Mouse (Mus musculus) embryonic facial prominence, embryonic 13.5 days (tissue): ENCODE data around the gene Fbxo34. TPM values are rescaled to one million over a fixed set of nuclear protein-coding genes. Genes with fewer than 3 reads are reported as not detected.
"Not testable (repeated sequence)": the region's sequence is repeated elsewhere in the genome, so short reads cannot be mapped to it uniquely, and the experiment has no call there.

Experiments used
- ATAC-seq: fragments of 200-750 bp; cut with Nextera tagmentation; 2 replicates; pipeline ENCODE4 v1.8.0; 2017; ENCODE audit warnings: low read depth; ENCODE audit not compliant: insufficient number of reproducible peaks, insufficient read depth, low FRiP score, low TSS enrichment
- H3K27ac ChIP-seq: fragments of 300-500 bp; sonication (generic); 2 replicates; pipeline ENCODE4 v1.5.1; 2015; ENCODE audit warnings: moderate library complexity, mild to moderate bottlenecking, inconsistent platforms
- H3K27me3 ChIP-seq: fragments of 300-500 bp; sonication (generic); 2 replicates; pipeline ENCODE4 v1.6.1; 2015; ENCODE audit warnings: mild to moderate bottlenecking, inconsistent platforms
- H3K36me3 ChIP-seq: fragments of 300-500 bp; sonication (generic); 2 replicates; pipeline ENCODE4 v1.6.1; 2015; ENCODE audit warnings: mild to moderate bottlenecking, inconsistent platforms
- H3K4me1 ChIP-seq: fragments of 300-500 bp; sonication (generic); 2 replicates; pipeline ENCODE4 v1.6.1; 2015; ENCODE audit warnings: inconsistent platforms
- H3K4me2 ChIP-seq: fragments of 300-500 bp; sonication (generic); 2 replicates; pipeline ENCODE4 v1.6.1; 2015; ENCODE audit warnings: moderate library complexity, mild to moderate bottlenecking, inconsistent platforms
- H3K4me3 ChIP-seq: fragments of 300-500 bp; sonication (generic); 2 replicates; pipeline ENCODE4 v1.5.1; 2015; ENCODE audit warnings: mild to moderate bottlenecking, inconsistent platforms
- H3K9ac ChIP-seq: fragments of 300-500 bp; sonication (generic); 2 replicates; pipeline ENCODE4 v1.6.1; 2015; ENCODE audit warnings: mild to moderate bottlenecking, inconsistent platforms
- H3K9me3 ChIP-seq: fragments of 300-500 bp; sonication (generic); 2 replicates; pipeline ENCODE4 v1.6.1; 2016; ENCODE audit warnings: inconsistent platforms
- WGBS: fragments of 180-500 bp; shearing (Covaris S2); methylation state at CpG from one replicate; pipeline ENCODE4 v1.1.7; 2015; ENCODE audit warnings: mixed read lengths; 5-methylcytosine and 5-hydroxymethylcytosine counted together
- polyA plus RNA-seq: library from polyadenylated mRNA; unstranded; fragments of >200 nt; fragmentation: Nextera tagmentation; extraction: Ambion mirVana; gene quantifications from 2 replicates; pipeline ENCODE4 v1.2.1, GENCODE M21; 2015

The Fbxo34 gene
- polyA plus RNA-seq, 1 experiment from 2014 or later = 24.8 TPM

DNA sequence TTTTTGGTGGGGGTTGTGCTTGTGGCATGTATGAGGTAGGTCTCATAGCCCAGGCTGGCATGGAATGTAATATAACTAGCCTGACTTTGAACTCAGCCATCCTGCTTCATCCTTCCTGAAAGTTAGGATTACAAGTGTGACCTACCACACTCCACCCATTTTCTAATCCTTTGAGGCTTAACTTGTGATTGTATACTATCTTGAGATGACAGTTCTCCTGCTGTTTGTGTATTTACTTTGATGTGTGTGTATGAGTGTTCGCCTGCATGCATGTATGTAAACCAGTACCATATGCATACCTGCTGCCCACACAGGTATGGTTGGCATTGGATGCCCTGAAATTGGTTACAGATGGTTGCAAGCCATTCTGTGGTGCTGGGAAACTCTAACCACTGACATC is 71.4 kb downstream of the Fbxo34 start:
- H3K4me3 ChIP-seq = no peak overlapping the region
- H3K27me3 ChIP-seq = no peaks in the 10 kb centered on the region
- H3K9ac ChIP-seq = no peak overlapping the region
- H3K9me3 ChIP-seq = no peaks in the 10 kb centered on the region
- H3K4me2 ChIP-seq = no peak overlapping the region
- H3K4me1 ChIP-seq = no peaks in the 10 kb centered on the region
- ATAC-seq = no peak
- H3K36me3 ChIP-seq = no peaks in the 10 kb centered on the region
- 82% methylated on average over 1 of the region's 1 CpGs for WGBS
- no peak overlapping the region for H3K27ac ChIP-seq

DNA sequence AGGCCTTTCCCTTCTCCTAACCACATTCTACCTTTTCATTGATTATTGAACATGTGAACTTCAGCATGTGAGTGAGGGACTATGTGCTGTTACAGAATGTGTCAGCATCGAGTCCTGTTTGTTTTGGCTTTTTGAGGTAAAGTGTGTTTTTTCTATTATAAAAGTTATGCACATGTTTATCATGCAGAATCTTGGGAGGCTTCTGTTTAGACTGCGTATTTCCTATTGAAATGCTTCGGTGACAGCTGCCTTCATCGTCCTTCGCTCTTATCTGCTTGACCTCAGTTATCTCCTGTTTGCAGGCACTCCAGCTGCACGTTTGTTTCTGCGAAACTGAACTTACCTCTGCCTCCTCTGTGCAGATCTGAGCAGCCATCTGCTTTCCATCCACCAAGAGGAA is 72.1 kb downstream of the Fbxo34 start:
- 84% methylated on average over 7 of the region's 7 CpGs for WGBS
- no peaks in the 10 kb centered on the region for H3K27me3 ChIP-seq
- H3K4me1 ChIP-seq = no peaks in the 10 kb centered on the region
- no peak overlapping the region for H3K4me2 ChIP-seq
- H3K9ac ChIP-seq = no peak overlapping the region
- no peaks in the 10 kb centered on the region for H3K9me3 ChIP-seq
- ATAC-seq = no peak
- no peaks in the 10 kb centered on the region; the same call in 1 of the 2 replicates for H3K36me3 ChIP-seq
- H3K27ac ChIP-seq = no peak overlapping the region
- no peak overlapping the region for H3K4me3 ChIP-seq

DNA sequence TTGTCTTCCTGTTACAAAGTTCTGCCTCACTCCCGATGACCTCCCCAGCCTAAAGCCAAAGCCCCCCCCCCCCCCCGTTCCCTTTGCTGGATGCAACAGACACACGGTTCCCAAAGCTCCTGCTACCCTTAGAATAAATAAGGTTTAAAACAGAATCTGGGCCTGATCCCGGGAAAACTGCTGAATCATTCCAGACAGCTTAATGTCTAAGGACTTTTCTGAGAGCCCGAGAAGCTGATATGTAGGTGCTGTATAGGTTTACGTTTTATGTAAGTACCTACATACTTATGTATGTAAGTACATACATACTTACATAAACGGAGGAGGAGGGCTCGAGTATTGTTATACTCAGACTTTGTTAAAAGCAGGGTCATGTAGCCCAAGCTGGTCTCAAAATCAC is 75.2 kb downstream of the Fbxo34 start:
- Histone ChIP-seq H3K4me1 (no peaks in the 10 kb centered on the region), H3K36me3 (peaks cover 5% of the 10 kb centered on the region), H3K4me2 (no peak overlapping the region), H3K9ac (no peak overlapping the region), H3K4me3 (no peak overlapping the region), H3K27me3 (no peaks in the 10 kb centered on the region), H3K27ac (no peak overlapping the region), H3K9me3 (no peaks in the 10 kb centered on the region)
- WGBS = 70% methylated on average over 8 of the region's 8 CpGs
- ATAC-seq = no peak

DNA sequence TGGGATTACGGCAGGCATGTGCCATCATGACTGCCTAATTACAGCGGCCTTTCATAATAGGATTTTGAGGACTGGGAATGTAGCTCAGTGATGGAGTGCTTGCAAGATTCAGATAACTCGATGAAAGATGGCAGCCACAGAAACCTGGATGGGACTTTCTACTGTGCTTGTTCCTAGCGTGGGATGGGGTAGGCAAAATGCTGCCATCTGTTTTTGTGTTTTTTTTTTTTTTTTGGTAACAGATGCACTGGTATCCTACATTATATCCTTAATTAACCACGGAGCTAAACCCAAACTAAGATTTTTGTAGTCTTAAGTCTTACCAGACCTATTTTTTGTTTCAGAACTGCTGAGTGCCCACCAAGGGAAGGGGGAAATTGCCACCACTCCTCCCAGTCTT is 75.6 kb downstream of the Fbxo34 start:
- 54% methylated on average over 5 of the region's 5 CpGs for WGBS
- H3K9me3 ChIP-seq = no peaks in the 10 kb centered on the region
- H3K4me3 ChIP-seq = no peak overlapping the region
- no peaks in the 10 kb centered on the region for H3K4me1 ChIP-seq
- no peak for ATAC-seq
- no peak overlapping the region for H3K9ac ChIP-seq
- no peaks in the 10 kb centered on the region for H3K27me3 ChIP-seq
- no peak overlapping the region for H3K27ac ChIP-seq
- H3K4me2 ChIP-seq = no peak overlapping the region
- H3K36me3 ChIP-seq = peaks cover 10% of the 10 kb centered on the region

DNA sequence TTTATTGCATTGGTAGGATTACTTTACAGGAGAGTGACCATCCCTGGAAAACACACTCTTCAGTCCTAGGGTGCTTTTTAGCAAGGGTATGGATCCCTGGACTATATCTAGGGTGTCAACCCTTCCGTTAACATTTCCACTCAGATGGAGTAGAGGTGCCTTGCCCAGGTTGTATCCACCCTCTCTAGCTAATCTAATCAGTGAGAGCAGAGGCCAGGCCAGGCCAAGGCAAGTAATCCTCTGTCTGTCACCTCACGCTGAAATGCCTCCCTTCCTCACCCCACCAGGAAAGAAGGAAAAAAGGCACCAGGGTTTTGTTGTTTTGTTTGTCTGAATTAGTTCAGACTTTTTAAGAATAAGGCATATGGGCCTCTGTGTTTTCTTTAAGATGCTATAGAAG is 77.6 kb downstream of the Fbxo34 start:
- no peaks in the 10 kb centered on the region for H3K27me3 ChIP-seq
- H3K9ac ChIP-seq = no peak overlapping the region
- H3K4me2 ChIP-seq = no peak overlapping the region
- H3K36me3 ChIP-seq = peaks cover 23% of the 10 kb centered on the region
- WGBS = 81% methylated on average over 2 of the region's 2 CpGs
- no peaks in the 10 kb centered on the region for H3K9me3 ChIP-seq
- no peak for ATAC-seq
- no peak overlapping the region for H3K4me3 ChIP-seq
- no peaks in the 10 kb centered on the region for H3K4me1 ChIP-seq
- no peak overlapping the region for H3K27ac ChIP-seq

DNA sequence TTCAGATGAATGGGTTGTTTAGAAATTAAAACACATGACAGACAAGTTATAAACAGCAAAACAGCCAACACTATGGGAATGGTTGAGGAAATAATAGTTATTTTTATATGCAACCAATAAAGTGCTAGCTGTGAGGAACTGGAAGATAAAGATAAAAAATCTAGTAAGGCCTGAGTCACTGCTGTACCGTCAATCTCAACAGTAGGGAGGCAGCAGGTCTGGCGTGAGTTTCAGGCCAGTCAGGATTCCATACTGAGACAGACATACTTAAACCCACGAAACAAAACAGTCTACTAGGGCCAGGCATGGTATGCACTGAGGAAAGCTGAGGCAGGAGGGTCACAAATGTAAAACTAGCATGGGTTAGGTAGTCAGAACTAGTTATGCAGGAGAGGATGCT is 78.1 kb downstream of the Fbxo34 start:
- WGBS = 87% methylated on average over 3 of the region's 3 CpGs

DNA sequence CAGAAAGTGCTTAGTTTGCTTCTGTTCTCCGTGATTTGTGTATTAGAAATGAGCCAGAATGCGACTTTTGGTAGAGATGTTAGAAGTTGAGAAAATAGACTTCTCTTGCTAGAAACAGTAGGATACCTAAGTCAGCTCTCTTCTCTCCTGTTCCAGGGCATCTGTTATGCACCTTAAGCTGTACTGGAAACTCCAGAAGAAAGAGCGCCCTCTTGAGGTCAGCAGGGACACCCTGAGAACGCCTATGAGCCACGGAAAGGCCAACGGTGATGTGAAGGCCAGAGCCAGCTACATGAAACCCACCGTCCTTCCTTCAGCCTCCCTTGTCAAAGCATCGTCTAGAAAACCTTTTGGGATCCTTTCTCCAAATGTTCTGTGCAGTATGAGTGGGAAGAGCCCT is 78.8 kb downstream of the Fbxo34 start:
- no peak overlapping the region for H3K9ac ChIP-seq
- no peak overlapping the region for H3K4me3 ChIP-seq
- H3K27ac ChIP-seq = no peak overlapping the region
- H3K4me1 ChIP-seq = peaks cover 11% of the 10 kb centered on the region
- ATAC-seq = no peak
- H3K9me3 ChIP-seq = no peaks in the 10 kb centered on the region
- no peak overlapping the region for H3K4me2 ChIP-seq
- WGBS = 43% methylated on average over 8 of the region's 8 CpGs
- H3K36me3 ChIP-seq = peaks cover 23% of the 10 kb centered on the region
- H3K27me3 ChIP-seq = no peaks in the 10 kb centered on the region

More for the DNA sequence above, 78.1 kb downstream of the Fbxo34 start:
- no peak for ATAC-seq
- no peak overlapping the region for H3K27ac ChIP-seq
- H3K36me3 ChIP-seq = peaks cover 23% of the 10 kb centered on the region
- H3K4me1 ChIP-seq = peaks cover 3% of the 10 kb centered on the region
- no peaks in the 10 kb centered on the region for H3K27me3 ChIP-seq
- H3K4me3 ChIP-seq = no peak overlapping the region
- no peak overlapping the region for H3K9ac ChIP-seq
- H3K4me2 ChIP-seq = no peak overlapping the region
- no peaks in the 10 kb centered on the region for H3K9me3 ChIP-seq

DNA sequence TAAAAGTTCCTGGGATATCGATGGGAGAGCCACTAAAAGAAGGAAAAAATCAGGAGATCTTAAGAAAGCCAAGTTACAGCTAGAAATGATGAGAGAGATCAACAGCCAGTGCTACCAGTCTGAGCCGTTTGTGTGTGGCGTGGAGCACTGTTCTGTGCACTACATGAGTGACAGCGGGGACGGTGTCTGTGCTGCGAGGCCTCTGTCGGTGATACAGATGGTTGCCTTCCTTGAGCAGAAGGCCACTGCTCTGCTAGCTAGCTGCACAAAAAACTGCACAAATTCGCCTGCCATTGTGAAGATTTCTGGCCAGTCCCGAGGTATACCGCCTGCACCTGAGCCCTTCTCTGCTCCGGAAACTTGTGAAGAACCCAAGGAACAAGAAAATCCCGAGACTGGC is 79.4 kb downstream of the Fbxo34 start:
- H3K4me3 ChIP-seq, H3K4me2 ChIP-seq, H3K27me3 ChIP-seq, ATAC-seq, H3K27ac ChIP-seq, H3K9me3 ChIP-seq, H3K9ac ChIP-seq: not testable (repeated sequence)
- H3K4me1 ChIP-seq = peaks cover 14% of the 10 kb centered on the region
- 90% methylated on average over 12 of the region's 12 CpGs for WGBS
- peaks cover 23% of the 10 kb centered on the region for H3K36me3 ChIP-seq

DNA sequence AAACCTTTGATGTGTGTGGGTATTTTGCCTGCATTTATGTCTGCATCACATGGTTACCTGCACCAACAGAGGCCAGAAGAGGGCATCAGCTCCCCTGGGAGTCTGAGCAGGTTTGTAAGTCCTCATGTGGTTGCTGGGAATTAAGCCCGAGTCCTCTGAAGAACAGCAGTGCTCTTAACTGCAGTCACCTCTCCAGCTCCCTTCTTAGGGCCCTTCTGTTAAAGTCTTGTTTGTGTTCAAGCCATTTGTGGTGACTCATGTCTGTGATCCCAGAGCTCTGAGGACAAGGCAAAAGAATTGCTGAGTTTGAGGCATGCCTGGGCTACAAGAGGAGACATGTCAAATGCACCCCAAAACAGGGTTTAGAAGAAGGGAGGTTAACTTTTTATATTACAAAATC is 82.3 kb downstream of the Fbxo34 start:
- H3K4me2 ChIP-seq = no peak overlapping the region
- H3K27me3 ChIP-seq = no peaks in the 10 kb centered on the region
- peaks cover 23% of the 10 kb centered on the region for H3K36me3 ChIP-seq
- no peak overlapping the region for H3K4me3 ChIP-seq
- no peaks in the 10 kb centered on the region for H3K9me3 ChIP-seq
- H3K4me1 ChIP-seq = peaks cover 14% of the 10 kb centered on the region
- no peak for ATAC-seq
- no peak overlapping the region for H3K9ac ChIP-seq
- 69% methylated on average over 1 of the region's 1 CpGs for WGBS
- H3K27ac ChIP-seq = no peak overlapping the region

DNA sequence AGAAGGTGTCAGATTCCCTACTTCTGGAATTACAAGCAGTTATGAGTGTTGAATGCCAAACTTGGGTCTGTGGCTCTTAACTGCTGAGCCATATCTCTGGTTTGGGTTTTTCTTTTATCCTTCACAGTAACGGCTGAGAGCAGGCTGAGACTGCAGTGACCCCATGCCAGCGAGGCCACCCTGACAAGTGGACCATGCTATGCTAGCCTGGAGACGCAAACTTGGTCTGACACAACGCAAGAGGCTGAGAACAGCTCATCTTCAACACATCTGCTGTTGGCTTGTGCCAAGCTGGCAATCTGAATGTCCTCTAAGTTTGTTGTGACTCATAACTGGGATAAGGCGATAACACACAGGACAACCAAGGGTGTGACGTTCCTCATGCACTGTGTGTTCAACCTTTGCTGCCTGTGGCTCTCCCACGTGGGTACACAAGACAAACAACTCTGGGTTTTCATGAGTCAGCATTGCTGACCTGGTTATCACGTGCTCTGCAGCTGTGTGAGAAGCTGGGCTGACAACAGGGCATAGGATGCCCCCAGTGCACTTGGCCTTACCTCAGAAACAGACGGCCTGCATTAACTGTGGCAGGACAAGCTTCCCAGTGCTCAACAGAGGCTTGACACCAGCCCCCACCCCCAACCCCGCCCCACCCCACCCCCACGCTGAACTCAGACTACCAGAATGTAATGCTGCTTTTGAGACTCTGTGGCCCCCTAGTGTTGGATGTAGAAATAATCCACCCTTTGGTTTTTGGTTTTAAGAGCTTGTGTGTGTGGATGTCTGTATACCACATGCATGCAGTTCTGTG is 83.3 kb downstream of the Fbxo34 start:
- H3K27me3 ChIP-seq = no peaks in the 10 kb centered on the region
- no peaks in the 10 kb centered on the region for H3K9me3 ChIP-seq
- H3K4me3 ChIP-seq = no peak overlapping the region
- H3K27ac ChIP-seq = peak overlapping the region; percentile 48; the same call in 1 of the 2 replicates
- peaks cover 14% of the 10 kb centered on the region for H3K4me1 ChIP-seq
- H3K4me2 ChIP-seq = no peak overlapping the region
- no peak overlapping the region for H3K9ac ChIP-seq
- peak; percentile 35; the same call in 1 of the 2 replicates for ATAC-seq
- peaks cover 23% of the 10 kb centered on the region for H3K36me3 ChIP-seq
- 38% methylated on average over 11 of the region's 11 CpGs for WGBS

DNA sequence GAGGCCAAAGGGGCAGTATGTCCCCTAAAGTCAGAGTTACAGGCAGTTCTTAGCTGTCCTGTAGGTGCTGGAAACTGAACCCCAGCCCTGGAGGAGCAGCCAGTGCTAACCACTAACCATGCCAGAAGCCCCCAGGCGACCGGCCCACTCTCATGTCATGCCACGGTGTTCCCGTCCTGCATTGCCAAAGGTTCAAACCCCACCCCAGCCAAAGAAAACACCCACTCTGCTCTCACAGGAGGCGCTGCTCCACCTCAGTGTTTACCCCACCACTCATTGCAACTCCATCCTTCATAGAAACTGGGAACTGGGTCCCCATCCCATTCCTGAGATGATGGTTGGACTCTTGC is 83.9 kb downstream of the Fbxo34 start:
- no peak for ATAC-seq
- Histone ChIP-seq H3K36me3 (peaks cover 24% of the 10 kb centered on the region), H3K9me3 (no peaks in the 10 kb centered on the region), H3K27me3 (no peaks in the 10 kb centered on the region), H3K9ac (no peak overlapping the region), H3K4me3 (no peak overlapping the region), H3K4me1 (peaks cover 14% of the 10 kb centered on the region), H3K4me2 (no peak overlapping the region), H3K27ac (no peak overlapping the region)
- 76% methylated on average over 5 of the region's 5 CpGs for WGBS

DNA sequence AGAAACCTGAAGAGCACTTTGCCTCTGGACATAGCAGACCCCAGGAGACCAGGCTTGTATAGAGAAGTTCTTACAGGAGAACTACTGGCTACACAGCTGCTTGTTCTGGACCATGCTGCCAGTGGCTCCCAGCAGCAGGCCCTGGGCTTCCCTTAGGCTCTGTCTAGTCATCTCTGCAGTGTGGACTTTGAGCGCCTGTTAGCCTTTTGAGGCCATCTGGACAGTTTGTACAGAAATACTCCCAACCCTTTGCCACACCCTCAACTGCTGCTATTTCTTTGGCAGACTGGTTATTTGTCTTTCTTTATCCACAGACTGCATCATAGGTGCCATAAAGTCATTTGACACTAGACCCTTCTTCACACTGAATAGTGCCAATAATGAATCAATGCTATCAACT is 84.9 kb downstream of the Fbxo34 start:
- Histone ChIP-seq H3K4me3 (no peak overlapping the region), H3K9ac (no peak overlapping the region), H3K27ac (no peak overlapping the region), H3K4me1 (peaks cover 14% of the 10 kb centered on the region), H3K36me3 (peaks cover 30% of the 10 kb centered on the region), H3K27me3 (no peaks in the 10 kb centered on the region), H3K4me2 (no peak overlapping the region), H3K9me3 (no peaks in the 10 kb centered on the region)
- 83% methylated on average over 1 of the region's 1 CpGs for WGBS
- ATAC-seq = no peak
